Mouse (Mus musculus): ENCODE results near the gene Zdhhc13. TPM values are rescaled to one million over a fixed set of nuclear protein-coding genes. Genes with fewer than 3 reads are reported as not detected.

Gene Zdhhc13
- polyA plus RNA-seq (2015; fragmentation: Nextera tagmentation; extraction: Ambion mirVana) = 10.8 and 11.2 TPM in 2 replicates

DNA sequence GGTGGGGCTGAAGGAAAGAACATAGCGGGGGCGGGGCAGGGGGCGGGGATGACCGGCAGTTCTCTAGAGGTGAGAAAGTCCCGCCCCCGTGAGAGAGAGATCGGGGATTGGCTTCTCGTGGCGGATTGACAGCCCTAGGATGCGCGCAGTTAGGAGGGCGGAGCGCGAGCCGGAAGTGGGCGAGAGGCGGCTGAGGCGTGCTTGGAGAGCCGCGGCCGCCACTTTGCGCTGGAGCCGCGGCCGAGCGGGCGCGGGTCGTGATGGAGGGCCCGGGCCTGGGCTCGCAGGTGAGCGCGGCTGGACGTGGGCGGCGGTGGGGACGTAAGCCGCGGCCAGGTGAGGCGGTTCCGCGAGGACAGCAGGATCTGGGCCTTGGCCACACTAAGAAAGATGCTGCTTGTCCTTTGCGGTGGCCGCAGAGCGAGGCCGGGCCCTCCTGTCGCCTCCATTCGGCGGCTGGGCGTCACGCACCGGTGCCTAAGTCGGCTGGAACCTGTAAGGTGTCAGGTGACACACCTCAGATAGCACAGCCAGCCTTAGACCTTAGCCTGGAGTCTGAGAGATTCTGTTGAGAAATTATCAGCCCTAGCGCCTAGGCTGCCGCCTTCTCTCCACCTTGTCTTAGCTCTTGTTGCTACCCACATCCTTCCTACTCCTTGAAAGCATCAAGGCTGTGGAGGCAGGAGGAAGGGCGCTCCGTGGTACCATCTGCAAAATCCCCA lies at the start of gene Zdhhc13:
Zdhhc13 (plus strand) TSS at position 153 of the 722 bp plus-strand sequence.
- no peaks in the 10 kb centered on the region for H3K9me3 ChIP-seq (replicated peaks)
- ATAC-seq (ENCODE audit: insufficient read depth) = peak; percentile 100
- H3K36me3 ChIP-seq (replicated peaks) = no peaks in the 10 kb centered on the region
- under 1% methylated on average over 56 of the region's 57 CpGs for WGBS (ENCODE audit: insufficient replicate concordance)
- H3K4me1 ChIP-seq (replicated peaks) = peaks cover 32% of the 10 kb centered on the region
- peak within 1 kb of the TSS; percentile 86 for H3K4me3 ChIP-seq (replicated peaks)
- no peaks in the 10 kb centered on the region for H3K27me3 ChIP-seq
- peak within 1 kb of the TSS; percentile 92 for H3K4me2 ChIP-seq
- H3K9ac ChIP-seq = peak within 1 kb of the TSS; percentile 68
- H3K27ac ChIP-seq (replicated peaks) = peak within 1 kb of the TSS; percentile 75

DNA sequence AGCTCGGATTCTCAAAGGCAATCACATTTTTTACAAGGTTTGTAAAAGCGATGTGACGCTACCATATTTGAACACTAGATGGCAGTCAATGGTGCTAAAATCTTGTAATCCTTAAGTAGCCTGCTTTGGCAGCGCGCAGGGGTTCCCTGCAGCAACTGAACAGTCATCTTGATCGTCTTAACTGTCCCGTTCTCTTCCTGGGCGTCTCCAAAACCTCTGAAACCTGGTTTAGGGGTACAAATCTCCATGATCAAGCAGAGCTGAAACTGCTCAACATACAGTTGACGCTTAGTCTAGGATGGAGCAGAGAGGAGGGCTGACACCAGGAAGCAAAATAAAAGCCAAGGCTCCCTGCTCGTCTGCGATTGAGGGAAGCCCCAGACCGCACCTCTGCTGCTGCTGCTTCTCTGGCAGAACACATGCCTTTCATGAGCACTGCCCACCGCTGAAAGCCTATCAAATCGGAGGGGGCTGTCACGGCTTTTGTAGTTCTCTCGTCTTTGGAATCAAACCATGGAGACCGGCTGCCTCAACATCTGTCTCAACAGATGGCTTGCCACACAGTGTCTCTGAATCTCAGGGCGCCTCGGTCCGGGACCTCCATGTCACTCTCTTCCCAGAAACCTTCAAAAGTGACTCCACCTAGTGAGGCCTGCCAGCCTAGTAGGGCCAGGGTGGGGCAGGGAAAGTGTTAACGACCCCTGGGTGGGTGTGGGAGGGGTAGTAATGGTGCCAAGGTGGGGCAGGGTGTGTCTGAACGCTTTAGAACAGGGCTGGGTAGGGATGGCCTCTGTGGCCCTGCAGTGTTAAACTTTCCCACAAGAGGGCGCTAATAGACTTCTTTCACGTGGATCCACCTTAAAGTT lies 39.3 kb upstream of the Zdhhc13 start:
- WGBS (ENCODE audit: insufficient replicate concordance) = 1% methylated on average over 24 of the region's 24 CpGs
- no peak overlapping the region for H3K27ac ChIP-seq (replicated peaks)
- no peaks in the 10 kb centered on the region for H3K9me3 ChIP-seq (replicated peaks)
- ATAC-seq (ENCODE audit: insufficient read depth) = peak; percentile 80
- H3K27me3 ChIP-seq = no peaks in the 10 kb centered on the region
- peak overlapping the region; percentile 49 for H3K4me3 ChIP-seq (replicated peaks)
- H3K36me3 ChIP-seq (replicated peaks) = no peaks in the 10 kb centered on the region
- H3K4me1 ChIP-seq (replicated peaks) = peaks cover 12% of the 10 kb centered on the region
- H3K4me2 ChIP-seq = peak overlapping the region; percentile 82
- H3K9ac ChIP-seq = peak overlapping the region; percentile 23; the same call in 1 of the 2 replicates

DNA sequence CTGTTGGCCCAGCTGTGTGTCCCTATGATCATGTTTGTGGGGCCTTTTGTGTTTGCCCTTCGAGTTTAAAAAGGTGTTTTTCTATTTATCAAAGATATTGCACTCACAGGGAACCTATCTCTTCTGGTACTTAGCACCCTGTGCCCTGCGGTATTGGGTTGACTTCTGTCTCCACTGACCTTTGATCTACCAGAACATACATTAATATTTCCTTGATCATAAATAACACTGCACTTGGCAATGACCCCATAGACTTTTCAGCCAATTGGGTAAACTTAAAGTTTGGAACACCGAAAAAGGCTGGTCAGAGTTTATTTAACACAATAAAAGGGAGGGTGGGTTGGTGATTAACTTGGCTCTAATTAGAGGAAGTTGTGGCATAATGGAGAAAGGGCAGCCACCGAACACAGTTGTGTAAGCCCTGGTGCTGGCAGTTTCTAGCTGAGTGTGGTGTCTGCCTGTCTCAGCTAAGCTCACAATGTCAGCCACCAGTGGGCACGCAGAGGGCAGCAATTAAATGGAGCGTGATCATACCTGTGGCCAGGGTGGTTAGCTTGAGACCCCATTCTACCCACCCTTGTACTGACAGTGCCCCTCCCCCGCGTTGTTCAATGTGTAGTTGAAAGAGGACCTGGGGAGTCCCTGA lies 38.5 kb upstream of the Zdhhc13 start:
- Histone ChIP-seq H3K27me3 (no peaks in the 10 kb centered on the region), H3K4me2 (peak overlapping the region; percentile 82), H3K9me3 (replicated peaks) (no peaks in the 10 kb centered on the region), H3K27ac (replicated peaks) (no peak overlapping the region), H3K4me1 (replicated peaks) (peaks cover 12% of the 10 kb centered on the region), H3K9ac (no peak overlapping the region), H3K4me3 (replicated peaks) (no peak overlapping the region), H3K36me3 (replicated peaks) (no peaks in the 10 kb centered on the region)
- ATAC-seq (ENCODE audit: insufficient read depth) = no peak
- WGBS (ENCODE audit: insufficient replicate concordance) = 46% methylated on average over 8 of the region's 8 CpGs

DNA sequence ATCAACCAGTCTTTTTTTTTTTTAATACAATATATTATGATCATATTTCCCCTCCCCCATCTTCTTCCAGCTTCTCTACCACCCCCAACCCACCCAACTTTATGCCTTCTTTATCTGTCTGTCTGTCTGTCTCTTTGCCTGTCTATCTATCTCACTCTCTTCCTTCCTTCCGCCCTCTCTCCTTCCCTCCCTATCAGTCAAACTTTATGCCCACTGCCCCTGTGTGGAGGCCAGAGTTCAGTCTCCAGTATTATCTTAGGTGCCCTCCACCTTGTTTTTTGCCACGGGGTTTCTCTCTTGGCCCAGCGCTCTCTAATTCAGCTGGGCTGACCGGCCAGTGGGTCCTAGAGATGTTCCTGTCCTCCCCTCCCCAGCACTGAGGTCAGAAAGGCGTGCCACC lies 37.6 kb upstream of the Zdhhc13 start:
- no peaks in the 10 kb centered on the region for H3K27me3 ChIP-seq
- H3K27ac ChIP-seq (replicated peaks) = no peak overlapping the region
- WGBS (ENCODE audit: insufficient replicate concordance) = 47% methylated on average over 5 of the region's 5 CpGs
- H3K36me3 ChIP-seq (replicated peaks) = no peaks in the 10 kb centered on the region
- no peak overlapping the region for H3K9ac ChIP-seq
- no peak overlapping the region for H3K4me2 ChIP-seq
- ATAC-seq (ENCODE audit: insufficient read depth) = no peak
- peaks cover 12% of the 10 kb centered on the region for H3K4me1 ChIP-seq (replicated peaks)
- no peaks in the 10 kb centered on the region for H3K9me3 ChIP-seq (replicated peaks)
- no peak overlapping the region for H3K4me3 ChIP-seq (replicated peaks)

DNA sequence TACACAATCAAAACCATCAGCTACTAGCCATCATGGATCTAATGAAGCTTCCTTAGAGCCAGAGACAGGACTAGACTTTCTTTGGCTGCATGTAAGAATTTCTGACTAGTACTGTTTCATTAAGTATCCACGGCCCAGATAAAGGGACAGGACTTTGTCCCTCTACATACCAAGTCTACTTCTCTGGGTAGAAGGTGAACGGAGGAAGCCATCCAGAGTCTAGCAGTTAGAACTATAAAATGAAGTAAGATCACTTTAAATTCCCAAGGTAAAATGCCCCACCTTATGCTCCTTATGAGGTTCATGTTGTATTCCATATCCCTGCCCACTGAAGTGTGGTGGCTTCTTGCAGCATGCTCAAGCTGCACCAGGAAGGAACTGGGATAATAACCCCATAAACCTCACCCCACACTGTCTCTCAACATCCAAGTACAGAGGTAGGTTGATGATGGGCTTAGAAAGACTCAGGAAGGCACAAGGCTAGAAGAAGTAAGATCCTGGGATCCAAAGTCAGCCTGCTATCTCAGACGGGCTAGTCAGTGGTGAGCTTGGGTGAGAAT lies 34.3 kb upstream of the Zdhhc13 start:
- H3K27ac ChIP-seq (replicated peaks) = no peak overlapping the region
- H3K4me1 ChIP-seq (replicated peaks) = peaks cover 9% of the 10 kb centered on the region
- no peaks in the 10 kb centered on the region for H3K27me3 ChIP-seq
- no peak overlapping the region for H3K4me3 ChIP-seq (replicated peaks)
- ATAC-seq (ENCODE audit: insufficient read depth) = no peak
- no peaks in the 10 kb centered on the region for H3K9me3 ChIP-seq (replicated peaks)
- H3K9ac ChIP-seq = no peak overlapping the region
- no peaks in the 10 kb centered on the region for H3K36me3 ChIP-seq (replicated peaks)
- 51% methylated on average over 3 of the region's 3 CpGs for WGBS (ENCODE audit: insufficient replicate concordance)
- no peak overlapping the region for H3K4me2 ChIP-seq

DNA sequence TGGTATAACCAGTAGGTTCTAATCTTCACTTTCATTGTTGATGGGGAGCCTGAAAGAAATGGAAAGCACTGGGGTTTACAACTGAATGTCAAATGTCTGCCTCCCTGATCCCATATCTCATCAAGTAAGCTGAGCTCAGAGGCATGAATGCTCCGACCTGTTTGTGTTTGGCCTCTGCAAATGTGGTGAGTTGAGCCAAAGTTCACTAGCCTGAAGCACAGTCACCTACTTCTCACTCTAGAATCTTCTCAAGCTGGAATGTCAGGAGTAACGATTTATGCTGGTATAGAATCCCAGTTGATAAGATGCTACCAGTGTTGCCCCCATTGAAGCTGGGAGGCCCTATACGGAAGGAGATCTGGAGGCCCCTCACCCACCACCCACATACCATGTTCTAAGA lies 33.0 kb upstream of the Zdhhc13 start:
- 48% methylated on average over 3 of the region's 3 CpGs for WGBS (ENCODE audit: insufficient replicate concordance)

DNA sequence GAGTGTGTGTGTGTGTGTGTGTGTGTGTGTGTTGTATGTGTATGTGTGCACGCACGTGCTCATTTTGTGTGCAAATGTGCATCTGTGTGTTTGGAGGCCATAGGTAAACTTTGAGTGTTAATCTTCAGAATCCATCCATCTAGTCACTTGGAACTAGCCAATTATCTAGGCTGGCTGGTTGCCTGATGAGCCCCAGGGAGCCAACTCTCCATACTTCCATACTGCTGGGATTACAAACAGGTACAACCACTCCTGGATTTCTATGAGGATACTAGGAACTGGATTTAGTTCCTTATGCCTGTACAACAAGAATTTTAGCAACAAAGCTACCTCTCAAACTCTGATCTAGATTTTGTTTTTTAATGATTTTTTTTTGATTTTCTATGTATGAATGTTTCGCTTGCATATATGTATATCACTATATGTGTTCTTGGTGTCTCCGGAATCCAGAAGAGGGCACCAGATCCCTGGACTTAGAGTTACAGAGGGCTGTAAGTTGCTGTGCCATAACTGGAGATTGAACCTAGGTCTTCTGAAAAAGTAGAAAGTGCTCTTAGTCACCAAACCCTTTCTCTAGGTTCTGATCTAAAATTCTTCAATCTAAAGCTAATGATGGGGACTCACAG lies 32.4 kb upstream of the Zdhhc13 start:
- no peaks in the 10 kb centered on the region for H3K9me3 ChIP-seq (replicated peaks)
- no peak overlapping the region for H3K4me2 ChIP-seq
- no peaks in the 10 kb centered on the region for H3K36me3 ChIP-seq (replicated peaks)
- no peak overlapping the region for H3K27ac ChIP-seq (replicated peaks)
- 75% methylated on average over 4 of the region's 4 CpGs for WGBS (ENCODE audit: insufficient replicate concordance)
- no peaks in the 10 kb centered on the region for H3K27me3 ChIP-seq
- H3K4me3 ChIP-seq (replicated peaks) = no peak overlapping the region
- H3K9ac ChIP-seq = no peak overlapping the region
- no peaks in the 10 kb centered on the region for H3K4me1 ChIP-seq (replicated peaks)
- ATAC-seq (ENCODE audit: insufficient read depth) = no peak

More for the DNA sequence above, 33.0 kb upstream of the Zdhhc13 start:
- no peak overlapping the region for H3K9ac ChIP-seq
- ATAC-seq (ENCODE audit: insufficient read depth) = no peak
- H3K4me3 ChIP-seq (replicated peaks) = no peak overlapping the region
- no peaks in the 10 kb centered on the region for H3K36me3 ChIP-seq (replicated peaks)
- no peaks in the 10 kb centered on the region for H3K27me3 ChIP-seq
- no peak overlapping the region for H3K4me2 ChIP-seq
- no peaks in the 10 kb centered on the region for H3K9me3 ChIP-seq (replicated peaks)
- H3K4me1 ChIP-seq (replicated peaks) = no peaks in the 10 kb centered on the region
- H3K27ac ChIP-seq (replicated peaks) = no peak overlapping the region

DNA sequence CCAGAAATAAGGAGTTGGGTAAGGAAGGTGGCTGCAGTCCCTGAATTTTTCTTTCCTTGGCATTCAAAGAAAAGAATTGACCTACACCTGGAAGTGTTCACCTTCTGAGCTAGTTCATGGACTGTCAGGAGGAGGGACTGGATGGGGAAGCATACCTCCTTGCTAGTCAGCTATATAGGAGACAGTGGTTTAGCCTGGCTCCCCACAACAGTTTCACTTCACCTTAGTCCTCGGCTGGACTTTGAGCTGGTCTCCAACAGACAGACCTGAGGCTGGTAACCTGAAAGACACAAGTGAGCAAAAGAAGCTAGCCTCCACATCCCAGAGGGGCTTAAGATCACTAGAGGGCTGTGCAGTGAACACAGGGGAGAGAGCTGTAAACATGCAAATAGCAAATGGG lies 30.7 kb upstream of the Zdhhc13 start:
- ATAC-seq (ENCODE audit: insufficient read depth) = no peak
- no peaks in the 10 kb centered on the region for H3K27me3 ChIP-seq
- H3K9ac ChIP-seq = no peak overlapping the region
- H3K36me3 ChIP-seq (replicated peaks) = no peaks in the 10 kb centered on the region
- no peaks in the 10 kb centered on the region for H3K9me3 ChIP-seq (replicated peaks)
- no peak overlapping the region for H3K27ac ChIP-seq (replicated peaks)
- no peak overlapping the region for H3K4me2 ChIP-seq
- 37% methylated on average over 1 of the region's 1 CpGs for WGBS (ENCODE audit: insufficient replicate concordance)
- H3K4me1 ChIP-seq (replicated peaks) = no peaks in the 10 kb centered on the region
- no peak overlapping the region for H3K4me3 ChIP-seq (replicated peaks)

DNA sequence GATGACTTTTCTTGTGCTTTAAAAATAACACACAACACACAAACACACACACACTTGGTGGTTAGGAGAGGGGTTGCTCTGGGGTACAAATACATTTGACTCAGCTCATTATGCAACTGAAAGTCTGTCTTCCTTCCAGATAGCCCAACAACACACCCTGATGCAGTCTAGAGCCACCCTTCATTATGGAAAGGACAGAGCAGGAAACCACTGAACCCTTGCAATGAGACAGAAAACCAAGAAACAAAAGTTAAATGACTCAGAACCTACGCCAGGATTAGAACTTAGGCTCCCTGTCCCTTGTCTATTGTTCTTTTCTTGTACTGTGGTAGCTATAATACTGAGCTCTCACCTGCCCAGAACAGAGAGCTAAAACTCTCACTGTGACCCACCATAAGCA lies 28.0 kb upstream of the Zdhhc13 start:
- ATAC-seq (ENCODE audit: insufficient read depth) = no peak
- H3K36me3 ChIP-seq (replicated peaks) = no peaks in the 10 kb centered on the region
- 41% methylated on average over 1 of the region's 1 CpGs for WGBS (ENCODE audit: insufficient replicate concordance)

DNA sequence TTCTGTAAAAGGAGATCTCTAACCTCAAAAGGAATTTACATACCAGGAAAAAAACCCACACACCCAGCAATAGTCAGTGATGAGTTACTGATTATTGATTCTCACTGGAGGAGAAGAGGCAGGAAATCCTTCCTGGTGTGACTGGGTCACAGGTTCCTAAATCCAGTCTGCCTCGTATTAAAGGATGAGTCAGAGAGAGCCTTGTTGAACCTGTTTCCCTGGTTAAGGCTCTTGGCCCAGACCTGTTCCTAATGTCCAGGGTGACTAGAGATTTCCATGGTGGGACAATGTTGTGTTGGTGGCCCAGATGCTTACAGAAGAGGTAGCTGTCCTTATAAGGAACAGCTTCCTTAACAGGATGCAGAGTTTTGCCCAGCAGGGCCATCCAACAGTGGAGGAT lies 26.5 kb upstream of the Zdhhc13 start:
- no peak overlapping the region for H3K4me3 ChIP-seq (replicated peaks)
- no peaks in the 10 kb centered on the region for H3K36me3 ChIP-seq (replicated peaks)
- H3K4me1 ChIP-seq (replicated peaks) = no peaks in the 10 kb centered on the region
- no peaks in the 10 kb centered on the region for H3K9me3 ChIP-seq (replicated peaks)
- no peak overlapping the region for H3K27ac ChIP-seq (replicated peaks)
- no peak for ATAC-seq (ENCODE audit: insufficient read depth)
- H3K9ac ChIP-seq = no peak overlapping the region
- 44% methylated on average over 1 of the region's 1 CpGs for WGBS (ENCODE audit: insufficient replicate concordance)
- H3K4me2 ChIP-seq = no peak overlapping the region
- no peaks in the 10 kb centered on the region for H3K27me3 ChIP-seq

More for the DNA sequence above, 28.0 kb upstream of the Zdhhc13 start:
- Histone ChIP-seq H3K9ac (no peak overlapping the region), H3K27ac (replicated peaks) (no peak overlapping the region), H3K9me3 (replicated peaks) (no peaks in the 10 kb centered on the region), H3K27me3 (no peaks in the 10 kb centered on the region), H3K4me2 (no peak overlapping the region), H3K4me3 (replicated peaks) (no peak overlapping the region), H3K4me1 (replicated peaks) (no peaks in the 10 kb centered on the region)

All from liver, embryonic 15.5 days (tissue).